Mouse (Mus musculus) embryonic fibroblast, embryonic 13.5 days (primary cell): ENCODE measurements around the gene Celf2. TPM values are rescaled to one million over a fixed set of nuclear protein-coding genes. Genes with fewer than 3 reads are reported as not detected.
A peak's percentile ranks its signal among the peaks of the same experiment; 100 is the strongest.

Experiments used
- H3K27ac ChIP-seq: 2 replicates; pipeline ENCODE4 v1.5.1; 2012; ENCODE audit warnings: low read length, control low read depth, inconsistent platforms; ENCODE audit not compliant: insufficient read depth
- H3K4me1 ChIP-seq: 2 replicates; pipeline ENCODE4 v1.6.1; 2011; ENCODE audit warnings: low read length; ENCODE audit not compliant: control insufficient read depth, insufficient read depth
- H3K4me3 ChIP-seq: 2 replicates; pipeline ENCODE4 v1.5.1; 2011; ENCODE audit warnings: mild to moderate bottlenecking, control low read depth, low read length; ENCODE audit not compliant: insufficient read depth
- CTCF ChIP-seq: IDR thresholded peaks from 2 replicates; pipeline ENCODE4 v1.5.1; 2011; ENCODE audit warnings: mild to moderate bottlenecking, control low read depth, low read length, moderate library complexity, borderline replicate concordance; ENCODE audit not compliant: insufficient read depth
- POLR2A ChIP-seq: IDR thresholded peaks from 2 replicates; pipeline ENCODE4 v1.6.1; 2011; ENCODE audit warnings: low read depth, mild to moderate bottlenecking, control low read depth, low read length, moderate library complexity
- polyA plus RNA-seq: library from polyadenylated mRNA; stranded (reverse); fragments of >200 nt; gene quantifications from 2 replicates; pipeline ENCODE4 v1.2.4, GENCODE M21; 2011; ENCODE audit warnings: low read depth; ENCODE audit not compliant: missing spikeins, insufficient read length

Gene Celf2
- polyA plus RNA-seq, 1 experiment, result 36.6 TPM

DNA sequence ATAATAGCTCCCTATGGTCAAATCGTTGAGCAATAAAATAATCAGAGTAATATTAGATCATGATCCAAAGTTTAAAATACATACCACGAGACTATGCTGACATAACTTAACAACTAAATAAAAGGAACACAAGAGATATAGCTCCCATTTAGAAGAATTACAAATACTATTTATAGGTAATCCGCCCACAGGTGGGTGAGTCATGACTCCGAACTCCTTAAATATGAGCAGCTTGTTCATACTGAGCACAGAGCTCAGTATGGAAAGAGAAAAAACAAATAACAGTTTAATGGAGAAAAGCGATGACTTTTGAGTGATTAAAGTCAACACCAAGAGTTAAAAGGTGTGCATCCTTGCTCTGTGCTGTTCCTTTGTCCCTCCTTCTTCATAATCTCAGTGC is 458.3 kb downstream of the Celf2 start:
- H3K4me3 ChIP-seq, result no peak overlapping the region
- no peak overlapping the region for H3K27ac ChIP-seq
- TF ChIP-seq POLR2A, result no peak
- no peak for TF ChIP-seq CTCF
- no peaks in the 10 kb centered on the region; the same call in 1 of the 2 replicates for H3K4me1 ChIP-seq

DNA sequence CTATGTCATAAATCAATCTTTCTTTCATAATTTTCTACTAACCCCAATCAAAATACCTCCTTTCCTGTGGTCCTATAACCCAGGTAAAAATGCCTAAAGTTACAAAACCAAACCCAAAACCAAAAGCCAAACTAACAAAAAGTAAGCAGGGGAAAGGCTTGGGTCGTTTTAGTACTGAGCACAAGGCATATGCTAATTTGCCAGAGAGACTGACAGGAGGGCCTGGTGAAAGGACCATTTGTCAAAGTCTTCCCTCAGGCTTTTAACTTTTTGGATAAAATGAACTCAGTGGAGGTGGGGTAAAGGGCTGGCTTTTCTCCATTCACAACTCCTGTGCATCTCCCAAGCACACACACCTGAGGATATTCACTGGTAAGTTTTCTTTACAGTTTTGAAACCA is 463.2 kb downstream of the Celf2 start:
- Histone ChIP-seq H3K27ac (no peak overlapping the region), H3K4me3 (no peak overlapping the region), H3K4me1 (no peaks in the 10 kb centered on the region)
- TF ChIP-seq CTCF, result no peak
- no peak for TF ChIP-seq POLR2A

DNA sequence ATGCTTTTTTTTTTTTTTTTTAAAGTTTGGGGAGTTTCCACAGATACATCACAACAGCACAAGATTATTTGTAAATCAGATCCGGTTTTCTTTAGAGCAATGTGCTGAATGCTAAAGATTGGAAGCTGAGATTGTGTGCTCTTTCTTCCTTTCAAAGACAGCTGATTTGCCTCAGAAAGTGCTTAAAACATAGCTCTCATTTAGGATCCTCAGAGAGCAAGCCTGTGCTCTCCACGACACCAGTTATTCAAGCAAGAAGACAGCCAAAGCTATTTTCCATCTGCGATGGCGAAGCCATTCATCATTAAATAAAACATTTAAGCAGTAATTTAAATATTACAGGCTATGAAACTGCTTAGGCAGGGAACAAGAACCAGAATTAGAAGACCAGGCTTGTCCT is 463.8 kb downstream of the Celf2 start:
- no peaks in the 10 kb centered on the region for H3K4me1 ChIP-seq
- no peak overlapping the region for H3K4me3 ChIP-seq
- H3K27ac ChIP-seq, result no peak overlapping the region
- TF ChIP-seq CTCF, result no peak
- no peak for TF ChIP-seq POLR2A

DNA sequence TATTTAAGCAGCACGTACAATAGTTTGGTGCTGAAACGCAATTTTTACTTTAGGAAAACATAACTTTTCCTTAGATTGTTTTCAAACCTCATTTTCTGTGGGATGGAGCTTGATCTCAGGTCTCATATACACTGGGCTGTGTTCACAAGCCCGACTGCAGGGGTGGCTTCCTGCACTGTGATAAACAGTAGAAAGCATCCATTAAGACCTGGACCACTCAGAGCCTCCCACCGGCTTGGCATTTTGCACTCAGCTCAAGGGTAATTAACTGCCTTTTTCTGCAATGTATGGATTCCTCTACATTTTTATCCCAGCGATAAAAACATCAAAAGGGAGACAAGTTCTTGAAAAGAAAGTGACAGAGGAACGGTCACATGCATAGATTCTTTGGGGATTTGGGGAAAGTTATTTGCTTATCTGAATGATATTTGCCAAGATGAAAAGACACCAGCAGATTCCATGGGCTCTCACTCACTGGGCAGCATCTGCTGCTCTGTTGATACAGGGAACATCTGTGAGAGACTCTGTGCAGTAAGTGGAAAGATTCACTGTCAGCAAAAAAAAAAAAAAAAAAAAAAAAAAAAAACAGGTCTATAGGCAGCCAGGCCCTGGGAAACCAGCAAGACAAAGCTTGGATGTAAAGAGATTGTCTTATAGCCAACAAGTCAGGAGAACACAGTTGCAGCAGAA is 465.4 kb downstream of the Celf2 start:
- Histone ChIP-seq H3K4me3 (no peak overlapping the region), H3K4me1 (no peaks in the 10 kb centered on the region), H3K27ac (no peak overlapping the region)
- no peak for TF ChIP-seq POLR2A
- no peak for TF ChIP-seq CTCF

DNA sequence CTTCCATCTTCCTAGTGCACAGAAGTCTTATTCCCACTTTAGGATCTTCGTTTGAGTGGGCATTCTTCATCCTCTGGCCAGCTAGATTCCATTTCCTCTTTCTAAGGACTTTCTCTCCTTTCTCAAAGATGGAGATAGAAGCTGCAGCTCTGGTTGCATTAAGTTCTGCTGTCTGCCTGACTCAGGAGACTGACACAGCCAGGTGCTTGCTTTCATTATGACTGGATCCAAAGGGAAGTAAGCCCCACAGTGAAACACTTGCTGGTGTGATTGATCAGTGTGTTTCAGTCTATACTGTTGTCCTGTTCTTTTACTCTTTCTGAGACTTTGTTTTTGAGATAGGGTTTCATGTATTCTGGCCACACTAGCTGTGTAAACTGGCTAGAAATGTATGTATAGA is 468.4 kb downstream of the Celf2 start:
- Histone ChIP-seq H3K27ac (no peak overlapping the region), H3K4me1 (no peaks in the 10 kb centered on the region), H3K4me3 (no peak overlapping the region)
- TF ChIP-seq CTCF, result no peak
- no peak for TF ChIP-seq POLR2A

DNA sequence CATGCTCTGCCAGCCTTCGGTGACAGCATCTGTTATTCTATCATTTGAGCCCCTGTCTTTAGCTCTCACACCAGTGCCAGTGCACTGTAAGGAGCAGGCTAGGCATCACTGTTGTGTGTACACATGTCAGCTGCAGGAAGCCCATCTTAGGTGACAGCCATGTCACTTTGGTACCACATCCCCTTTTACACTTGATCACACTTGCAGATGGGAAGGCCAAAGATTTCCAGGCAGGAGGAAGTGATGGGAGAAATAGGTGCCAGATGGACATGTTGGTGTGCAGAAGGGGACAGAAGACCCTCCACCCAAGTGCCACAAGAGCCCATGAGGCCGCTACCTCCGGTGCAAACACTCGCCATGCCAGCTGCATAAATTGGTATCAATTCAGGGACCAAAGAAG is 470.4 kb downstream of the Celf2 start:
- TF ChIP-seq CTCF, result no peak
- Histone ChIP-seq H3K4me3 (no peak overlapping the region), H3K27ac (no peak overlapping the region), H3K4me1 (no peaks in the 10 kb centered on the region)

DNA sequence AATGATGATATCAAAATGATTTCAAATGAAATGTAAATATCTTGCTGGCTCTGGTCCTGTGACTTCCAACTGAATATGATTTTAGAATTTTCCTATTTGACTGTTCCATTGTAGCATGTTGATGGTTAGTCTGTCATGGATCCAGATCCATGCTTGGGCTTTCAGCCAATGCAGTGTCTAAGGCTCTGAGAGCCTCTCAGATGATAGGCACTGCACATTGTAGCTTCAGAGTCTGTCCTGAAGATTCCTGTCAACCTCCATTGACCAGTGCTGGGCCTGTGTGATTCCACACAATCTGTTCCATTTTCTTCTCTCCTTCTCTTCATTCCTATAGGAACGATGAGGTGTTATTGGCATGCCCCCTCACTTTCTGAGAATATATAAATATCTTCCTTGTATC is 478.0 kb downstream of the Celf2 start:
- TF ChIP-seq POLR2A (no peak), CTCF (no peak)
- no peak overlapping the region for H3K4me3 ChIP-seq
- H3K27ac ChIP-seq, result no peak overlapping the region
- no peaks in the 10 kb centered on the region for H3K4me1 ChIP-seq

DNA sequence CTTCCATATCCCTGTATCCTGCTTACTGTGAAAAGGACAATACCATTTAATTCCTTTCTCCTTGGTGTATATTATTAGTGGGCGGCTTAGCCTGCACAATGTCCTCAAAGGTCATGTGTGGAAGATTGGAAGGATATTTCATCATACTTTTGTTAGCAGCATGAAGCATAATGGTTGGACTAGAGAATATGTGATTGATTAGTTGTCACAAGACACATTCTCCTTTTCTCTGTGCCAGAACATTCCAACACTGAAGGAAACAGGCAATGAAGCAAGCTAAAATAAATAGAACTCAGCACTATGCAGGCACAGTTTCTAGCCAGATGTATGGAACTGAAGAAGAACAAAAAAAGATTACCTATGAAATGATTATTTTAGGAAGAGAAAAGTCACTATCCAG is 482.6 kb downstream of the Celf2 start:
- TF ChIP-seq CTCF (no peak), POLR2A (no peak)
- Histone ChIP-seq H3K27ac (peak overlapping the region; percentile 94), H3K4me1 (no peaks in the 10 kb centered on the region), H3K4me3 (no peak overlapping the region)

DNA sequence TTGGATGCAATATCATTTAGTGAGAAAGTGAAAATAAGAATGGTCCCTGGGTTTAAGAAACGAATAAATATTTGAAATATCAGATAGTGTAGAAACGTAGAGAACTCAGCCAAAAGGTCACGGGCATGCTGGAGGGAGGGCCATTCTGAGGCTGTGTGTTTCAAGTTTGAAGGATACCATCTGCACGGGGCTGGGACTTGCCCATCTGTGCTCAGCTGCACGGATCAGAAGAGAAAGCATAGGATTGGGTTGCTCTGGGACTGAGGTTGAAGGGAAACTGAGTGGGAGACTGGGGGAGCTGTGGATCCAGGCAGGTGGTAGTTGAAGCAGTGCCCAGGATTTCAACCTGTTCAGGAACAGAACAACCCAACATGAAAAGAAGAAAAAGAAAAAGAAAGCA is 483.8 kb downstream of the Celf2 start:
- no peak overlapping the region for H3K4me3 ChIP-seq
- H3K27ac ChIP-seq, result no peak overlapping the region
- H3K4me1 ChIP-seq, result no peaks in the 10 kb centered on the region
- TF ChIP-seq CTCF, result no peak
- no peak for TF ChIP-seq POLR2A

DNA sequence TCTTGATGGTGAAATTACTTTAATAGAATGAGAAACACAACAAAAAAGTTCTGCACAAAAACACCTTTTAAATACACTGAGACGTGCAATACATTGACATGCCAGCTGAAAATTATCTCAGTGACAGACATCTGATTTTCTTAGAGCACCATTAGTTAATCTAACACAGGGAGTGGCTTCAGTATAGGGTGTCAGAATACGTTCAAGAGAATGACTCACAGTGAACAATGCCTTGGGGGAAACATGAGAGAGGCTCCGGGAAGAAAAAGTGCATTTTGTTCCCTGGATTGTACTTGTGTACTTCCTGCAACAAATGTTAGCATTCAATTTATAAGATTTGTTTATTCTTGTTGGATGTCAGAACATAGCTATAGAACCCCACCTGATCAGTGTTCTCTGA is 487.2 kb downstream of the Celf2 start:
- no peak for TF ChIP-seq POLR2A
- no peak for TF ChIP-seq CTCF
- H3K27ac ChIP-seq, result no peak overlapping the region
- H3K4me1 ChIP-seq, result no peaks in the 10 kb centered on the region
- H3K4me3 ChIP-seq, result no peak overlapping the region
